Mouse (Mus musculus) small intestine, adult 2 months (tissue): ENCODE measurements at regions not wholly inside any gene's neighbourhood (a gene's known extent, or its start where the extent isn't known, plus 50 kb on each side); places are given as distances from the start of the nearest gene placed in this dataset.

Experiments
- H3K27ac ChIP-seq: fragments of 200-500 bp; 2 replicates; pipeline ENCODE4 v1.5.1; 2012; ENCODE audit warnings: low read depth, low read length, control low read depth, inconsistent platforms; ENCODE audit not compliant: insufficient read depth
- H3K27me3 ChIP-seq: fragments of 200-500 bp; 2 replicates; pipeline ENCODE4 v1.6.1; 2012; ENCODE audit warnings: mild to moderate bottlenecking, moderate library complexity, low read length, inconsistent platforms; ENCODE audit not compliant: control insufficient read depth, insufficient read depth
- H3K36me3 ChIP-seq: fragments of 200-500 bp; 2 replicates; pipeline ENCODE4 v1.6.1; 2012; ENCODE audit warnings: mild to moderate bottlenecking, low read length, control low read depth, inconsistent platforms; ENCODE audit not compliant: control insufficient read depth, insufficient read depth
- H3K4me1 ChIP-seq: fragments of 200-500 bp; 2 replicates; pipeline ENCODE4 v1.6.1; 2012; ENCODE audit warnings: low read length, inconsistent platforms, mixed read lengths; ENCODE audit not compliant: control insufficient read depth, insufficient read depth, insufficient read length
- H3K4me3 ChIP-seq: fragments of 200-500 bp; 2 replicates; pipeline ENCODE4 v1.5.1; 2012; ENCODE audit warnings: low read depth, mild to moderate bottlenecking, control low read depth, inconsistent platforms, low read length, moderate library complexity
- CTCF ChIP-seq: fragments of 200-500 bp; IDR thresholded peaks from 2 replicates; pipeline ENCODE4 v1.5.1; 2012; ENCODE audit warnings: low read depth, mild to moderate bottlenecking, control low read depth, inconsistent platforms, low read length, moderate library complexity, mixed read lengths; ENCODE audit not compliant: insufficient replicate concordance, insufficient read length; ENCODE audit errors: extremely low read depth
- POLR2A ChIP-seq: fragments of 200-500 bp; IDR thresholded peaks from 2 replicates; pipeline ENCODE4 v1.6.1; 2012; ENCODE audit warnings: low read depth, mild to moderate bottlenecking, control low read depth, inconsistent platforms, low read length, moderate library complexity
- WGBS: fragments of 180-500 bp; shearing (Covaris S2); methylation state at CpG from one replicate; pipeline ENCODE4 v1.1.7; 2018; 5-methylcytosine and 5-hydroxymethylcytosine counted together

GRCm38 (mm10) chr2:48479601-48480000 is 334.3 kb upstream of the Acvr2a start:
- Histone ChIP-seq H3K27me3 (no peaks in the 10 kb centered on the region), H3K4me1 (no peaks in the 10 kb centered on the region), H3K27ac (no peak overlapping the region), H3K4me3 (no peak overlapping the region), H3K36me3 (no peaks in the 10 kb centered on the region)
- WGBS = 91% methylated on average over 1 of the region's 1 CpGs
- TF ChIP-seq POLR2A (no peak), CTCF (no peak)

- Histone ChIP-seq H3K4me3 (no peak overlapping the region), H3K4me1 (no peaks in the 10 kb centered on the region), H3K36me3 (no peaks in the 10 kb centered on the region), H3K27ac (no peak overlapping the region), H3K27me3 (no peaks in the 10 kb centered on the region)
- no peak for TF ChIP-seq POLR2A
- TF ChIP-seq CTCF = no peak
- WGBS = 87% methylated on average over 9 of the region's 9 CpGs
These were observed 333.3 kb upstream of the Acvr2a start for GRCm38 (mm10) chr2:48480428-48481191.

- Histone ChIP-seq H3K27me3 (no peaks in the 10 kb centered on the region), H3K36me3 (no peaks in the 10 kb centered on the region), H3K4me3 (no peak overlapping the region), H3K4me1 (no peaks in the 10 kb centered on the region), H3K27ac (no peak overlapping the region)
- WGBS = 86% methylated on average over 12 of the region's 12 CpGs
- no peak for TF ChIP-seq POLR2A
These were observed 332.6 kb upstream of the Acvr2a start for GRCm38 (mm10) chr2:48481209-48481742.

- no peak for TF ChIP-seq POLR2A
- Histone ChIP-seq H3K27ac (no peak overlapping the region), H3K4me1 (no peaks in the 10 kb centered on the region), H3K4me3 (no peak overlapping the region), H3K27me3 (no peaks in the 10 kb centered on the region), H3K36me3 (no peaks in the 10 kb centered on the region)
- WGBS = 79% methylated on average over 3 of the region's 3 CpGs
These were observed 320.3 kb upstream of the Acvr2a start for GRCm38 (mm10) chr2:48493574-48493973.

GRCm38 (mm10) chr2:48494065-48494464 is 319.8 kb upstream of the Acvr2a start:
- no peaks in the 10 kb centered on the region for H3K36me3 ChIP-seq
- TF ChIP-seq CTCF = no peak
- no peak for TF ChIP-seq POLR2A
- H3K27me3 ChIP-seq = no peaks in the 10 kb centered on the region
- WGBS = 66% methylated on average over 2 of the region's 2 CpGs
- H3K4me1 ChIP-seq = no peaks in the 10 kb centered on the region
- H3K4me3 ChIP-seq = no peak overlapping the region
- H3K27ac ChIP-seq = no peak overlapping the region

GRCm38 (mm10) chr2:48494632-48495031 is 319.3 kb upstream of the Acvr2a start:
- Histone ChIP-seq H3K4me1 (no peaks in the 10 kb centered on the region), H3K4me3 (no peak overlapping the region), H3K27ac (no peak overlapping the region), H3K36me3 (no peaks in the 10 kb centered on the region), H3K27me3 (no peaks in the 10 kb centered on the region)
- TF ChIP-seq CTCF (no peak), POLR2A (no peak)
- WGBS = 98% methylated on average over 3 of the region's 3 CpGs

- Histone ChIP-seq H3K36me3 (no peaks in the 10 kb centered on the region), H3K27me3 (no peaks in the 10 kb centered on the region), H3K4me1 (no peaks in the 10 kb centered on the region), H3K4me3 (no peak overlapping the region), H3K27ac (no peak overlapping the region)
- TF ChIP-seq CTCF (no peak), POLR2A (no peak)
- 92% methylated on average over 5 of the region's 5 CpGs for WGBS
These were observed 315.7 kb upstream of the Acvr2a start for GRCm38 (mm10) chr2:48498047-48498723.
